ENCODE assay signal across 8 mouse cellular contexts in genomic region chr6:100059803-100060202, GRCm38 (mm10).
DNase-seq lines count a peak whose midpoint lies in the region; ATAC-seq and TF ChIP-seq lines count a peak whose summit lies in the region.
"Had no signal": no experiment of that assay in that cellular context is flagged by ENCODE, and none has a peak within 500 bp of the region (broad histone marks: within the 10 kb centered on the region; RNA-seq: fewer than 3 reads in every experiment).

No protein-coding gene starts in this region.

- H3K9ac ChIP-seq in forebrain, postnatal 0 days = no peak overlapping the region
- no peak overlapping the region for H3K9ac ChIP-seq in hindbrain, embryonic 14.5 days
- H3K9ac ChIP-seq: liver, embryonic 13.5 days had no signal

- no peaks in the 10 kb centered on the region for H3K9me3 ChIP-seq in forebrain, postnatal 0 days (ENCODE audit: low read length)
- H3K9me3 ChIP-seq in hindbrain, embryonic 14.5 days (ENCODE audit: control insufficient read depth, low read length) = no peaks in the 10 kb centered on the region
- H3K9me3 ChIP-seq: liver, embryonic 13.5 days had no signal

- H3K4me3 ChIP-seq in forebrain, postnatal 0 days (ENCODE audit: low read depth, low read length) = no peak overlapping the region
- H3K4me3 ChIP-seq in hindbrain, embryonic 14.5 days (replicated peaks; ENCODE audit: low read length) = no peak overlapping the region
- H3K4me3 ChIP-seq: liver, embryonic 13.5 days had no signal

- TF ChIP-seq CTCF in forebrain, postnatal 0 days (IDR thresholded peaks at IDR 0.05; ENCODE audit: low read depth) = no peak

- no peaks in the 10 kb centered on the region for H3K4me1 ChIP-seq in forebrain, postnatal 0 days (ENCODE audit: insufficient read depth)
- H3K4me1 ChIP-seq in hindbrain, embryonic 14.5 days (replicated peaks; ENCODE audit: control insufficient read depth, insufficient read depth, low read length) = 0 out of 2 replicates have a peak, but pooled peaks cover 4% of the 10 kb centered on the region

- peak; percentile 91 for ATAC-seq in forebrain, postnatal 0 days
- peak; percentile 78; the same call in 1 of the 2 replicates for ATAC-seq in hindbrain, embryonic 14.5 days (ENCODE audit: low FRiP score)

- no peak overlapping the region for H3K27ac ChIP-seq in forebrain, postnatal 0 days (ENCODE audit: low read depth, low read length)
- H3K27ac ChIP-seq in hindbrain, embryonic 14.5 days = no peak overlapping the region
- H3K27ac ChIP-seq: liver, embryonic 13.5 days had no signal

- no peaks in the 10 kb centered on the region for H3K27me3 ChIP-seq in forebrain, postnatal 0 days (ENCODE audit: insufficient read depth, low read length)
- peaks cover 31% of the 10 kb centered on the region for H3K27me3 ChIP-seq in hindbrain, embryonic 14.5 days (ENCODE audit: control insufficient read depth, insufficient read depth, low read length)
- H3K27me3 ChIP-seq: liver, embryonic 13.5 days had no signal

- DNase-seq in adrenal gland, adult (ENCODE audit: inconsistent age in 2 of 2, low spot score in 1 of 2) = peak; percentile 28 to 83
- DNase-seq in adrenal gland, postnatal 25 days = peak; percentile 68
- DNase-seq in forebrain, postnatal 0 days = peak; percentile 71
- peak; percentile 59 for DNase-seq in hindbrain, embryonic 14.5 days (ENCODE audit: low spot score)
- peak; percentile 16 to 64 for DNase-seq in left cerebral cortex, adult 8-10 months (ENCODE audit: low spot score in 2 of 2)
- DNase-seq in ovary, postnatal 14 days (ENCODE audit: low spot score) = peak; percentile 70
- DNase-seq in spleen, adult 12 weeks (ENCODE audit: low spot score) = no peak
- DNase-seq: liver, embryonic 13.5 days had no signal

- H3K36me3 ChIP-seq in forebrain, postnatal 0 days (ENCODE audit: insufficient read depth) = no peaks in the 10 kb centered on the region
- H3K36me3 ChIP-seq in hindbrain, embryonic 14.5 days (replicated peaks; ENCODE audit: control insufficient read depth, insufficient read depth) = no peaks in the 10 kb centered on the region
- H3K36me3 ChIP-seq: liver, embryonic 13.5 days had no signal

- H3K4me2 ChIP-seq in forebrain, postnatal 0 days (ENCODE audit: low read depth) = no peak overlapping the region
- no peak overlapping the region for H3K4me2 ChIP-seq in hindbrain, embryonic 14.5 days (replicated peaks)
- H3K4me2 ChIP-seq: liver, embryonic 13.5 days had no signal

- 26% methylated on average over 8 of the region's 8 CpGs for WGBS in forebrain, postnatal 0 days
- 47% methylated on average over 8 of the region's 8 CpGs for WGBS in hindbrain, embryonic 14.5 days
